Mouse (Mus musculus): ENCODE measurements around the gene Fgfr2.

The Fgfr2 gene

GRCm38 (mm10) chr7:133041784-133042183, 81.4 kb downstream of the Fgfr2 start:
- DNase-seq (ENCODE audit: low read depth, low spot score), result no peak

- DNase-seq (ENCODE audit: low read depth, low spot score), result no peak
These were observed 82.3 kb downstream of the Fgfr2 start for GRCm38 (mm10) chr7:133040688-133041345.

- DNase-seq (ENCODE audit: low read depth, low spot score), result no peak
These were observed 83.4 kb downstream of the Fgfr2 start for GRCm38 (mm10) chr7:133039556-133040255.

- DNase-seq (ENCODE audit: low read depth, low spot score), result no peak
These were observed 85.5 kb downstream of the Fgfr2 start for GRCm38 (mm10) chr7:133037618-133038017.

- peak; percentile 12 for DNase-seq (ENCODE audit: low read depth, low spot score)
These were observed 85.9 kb downstream of the Fgfr2 start for GRCm38 (mm10) chr7:133037217-133037616.

GRCm38 (mm10) chr7:133035901-133036300, 87.2 kb downstream of the Fgfr2 start:
- DNase-seq (ENCODE audit: low read depth, low spot score), result no peak

GRCm38 (mm10) chr7:133032589-133033203, 90.5 kb downstream of the Fgfr2 start:
- DNase-seq (ENCODE audit: low read depth, low spot score), result peak; percentile 41

- DNase-seq (ENCODE audit: low read depth, low spot score), result no peak
These were observed 93.6 kb downstream of the Fgfr2 start for GRCm38 (mm10) chr7:133029496-133030047.

GRCm38 (mm10) chr7:133029004-133029403, 94.1 kb downstream of the Fgfr2 start:
- no peak for DNase-seq (ENCODE audit: low read depth, low spot score)

- no peak for DNase-seq (ENCODE audit: low read depth, low spot score)
These were observed 95.2 kb downstream of the Fgfr2 start for GRCm38 (mm10) chr7:133027930-133028329.

- DNase-seq (ENCODE audit: low read depth, low spot score), result no peak
These were observed 98.5 kb downstream of the Fgfr2 start for GRCm38 (mm10) chr7:133024694-133025093.

GRCm38 (mm10) chr7:133019481-133020020, 103.6 kb downstream of the Fgfr2 start:
- DNase-seq (ENCODE audit: low read depth, low spot score), result no peak

GRCm38 (mm10) chr7:133018961-133019360, 104.2 kb downstream of the Fgfr2 start:
- no peak for DNase-seq (ENCODE audit: low read depth, low spot score)

GRCm38 (mm10) chr7:133015416-133016070, 107.6 kb downstream of the Fgfr2 start:
- no peak for DNase-seq (ENCODE audit: low read depth, low spot score)

- DNase-seq (ENCODE audit: low read depth, low spot score), result no peak
These were observed 108.5 kb downstream of the Fgfr2 start for GRCm38 (mm10) chr7:133014631-133015030.

GRCm38 (mm10) chr7:133013923-133014322, 109.2 kb downstream of the Fgfr2 start:
- no peak for DNase-seq (ENCODE audit: low read depth, low spot score)

GRCm38 (mm10) chr7:133012637-133013366, 110.3 kb downstream of the Fgfr2 start:
- DNase-seq (ENCODE audit: low read depth, low spot score), result no peak

- DNase-seq (ENCODE audit: low read depth, low spot score), result no peak
These were observed 111.5 kb downstream of the Fgfr2 start for GRCm38 (mm10) chr7:133011611-133012010.

- DNase-seq (ENCODE audit: low read depth, low spot score), result no peak
These were observed 112.0 kb downstream of the Fgfr2 start for GRCm38 (mm10) chr7:133011191-133011590.

GRCm38 (mm10) chr7:133010477-133010876, 112.7 kb downstream of the Fgfr2 start:
- DNase-seq (ENCODE audit: low read depth, low spot score), result no peak

GRCm38 (mm10) chr7:133009676-133010075, 113.5 kb downstream of the Fgfr2 start:
- no peak for DNase-seq (ENCODE audit: low read depth, low spot score)
